Mouse (Mus musculus) cortical plate, adult 2 months (tissue): Measurements from ENCODE around the gene Pbx2. TPM values are rescaled to one million over a fixed set of nuclear protein-coding genes. Genes with fewer than 3 reads are reported as not detected.

Experiments
- H3K27ac ChIP-seq: fragments of 200-500 bp; 2 replicates; pipeline ENCODE4 v1.5.1; 2012; ENCODE audit warnings: low read length, control low read depth, inconsistent platforms; ENCODE audit not compliant: insufficient read depth
- H3K4me1 ChIP-seq: fragments of 200-500 bp; 2 replicates; pipeline ENCODE4 v1.6.1; 2011; ENCODE audit warnings: low read length; ENCODE audit not compliant: control insufficient read depth, insufficient read depth
- H3K4me3 ChIP-seq: fragments of 200-500 bp; 2 replicates; pipeline ENCODE4 v1.5.1; 2011; ENCODE audit warnings: mild to moderate bottlenecking, low read length, control low read depth; ENCODE audit not compliant: insufficient read depth
- CTCF ChIP-seq: fragments of 200-500 bp; IDR thresholded peaks from 2 replicates; pipeline ENCODE4 v1.5.1; 2011; ENCODE audit warnings: mild to moderate bottlenecking, control low read depth, low read length; ENCODE audit not compliant: insufficient read depth; ENCODE audit errors: extremely low read depth
- POLR2A ChIP-seq: fragments of 200-500 bp; IDR thresholded peaks from 2 replicates; pipeline ENCODE4 v1.6.1; 2011; ENCODE audit warnings: mild to moderate bottlenecking, low read length, control low read depth; ENCODE audit not compliant: insufficient read depth; ENCODE audit errors: extremely low read depth
- polyA plus RNA-seq: library from polyadenylated mRNA; depleted of rRNA; stranded (reverse); fragments of >200 nt; gene quantifications from 2 replicates; pipeline ENCODE4 v1.2.3, GENCODE M21; 2012

Gene Pbx2
- polyA plus RNA-seq, 1 experiment, result 66.2 TPM

DNA sequence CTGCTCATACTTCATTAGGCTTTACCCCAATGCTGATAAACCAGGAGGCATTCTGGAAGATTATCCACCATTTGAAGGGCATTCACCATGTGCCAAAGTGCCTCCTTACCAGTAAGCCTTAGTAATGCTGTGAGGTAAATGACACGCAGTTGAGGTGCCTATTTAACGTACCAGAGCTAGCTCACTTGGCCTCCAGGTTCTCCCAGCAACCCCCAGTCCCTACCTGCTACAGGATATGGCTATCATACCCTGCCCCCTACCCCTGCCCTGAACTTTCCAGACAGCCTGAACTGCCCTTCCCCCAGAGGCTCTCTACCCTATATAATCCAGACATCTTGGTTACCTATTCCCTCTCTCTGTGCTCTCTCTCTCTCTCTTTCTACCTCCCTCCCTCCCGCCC lies 2.3 kb upstream of the Pbx2 start:
- TF ChIP-seq CTCF (no peak), POLR2A (no peak)
- peaks cover 5% of the 10 kb centered on the region for H3K4me1 ChIP-seq

GRCm38 (mm10) chr17:34589206-34589605 lies 1.9 kb upstream of the Pbx2 start:
- H3K27ac ChIP-seq, result no peak overlapping the region
- H3K4me1 ChIP-seq, result peaks cover 5% of the 10 kb centered on the region
- no peak overlapping the region for H3K4me3 ChIP-seq
- TF ChIP-seq CTCF, result no peak
- TF ChIP-seq POLR2A, result no peak

More for the DNA sequence above, 2.3 kb upstream of the Pbx2 start:
- H3K4me3 ChIP-seq, result no peak overlapping the region
- no peak overlapping the region for H3K27ac ChIP-seq

- H3K27ac ChIP-seq, result peak within 1 kb of the TSS; percentile 53; the same call in 1 of the 2 replicates
- no peak for TF ChIP-seq POLR2A
- no peak for TF ChIP-seq CTCF
- H3K4me3 ChIP-seq, result no peak within 1 kb of the TSS
- peaks cover 5% of the 10 kb centered on the region for H3K4me1 ChIP-seq
Observed at GRCm38 (mm10) chr17:34589681-34590101, 1.4 kb upstream of the Pbx2 start, which contains the start of gene Gpsm3. TSS of gene Gpsm3 (plus strand) at chr17:34589806.

DNA sequence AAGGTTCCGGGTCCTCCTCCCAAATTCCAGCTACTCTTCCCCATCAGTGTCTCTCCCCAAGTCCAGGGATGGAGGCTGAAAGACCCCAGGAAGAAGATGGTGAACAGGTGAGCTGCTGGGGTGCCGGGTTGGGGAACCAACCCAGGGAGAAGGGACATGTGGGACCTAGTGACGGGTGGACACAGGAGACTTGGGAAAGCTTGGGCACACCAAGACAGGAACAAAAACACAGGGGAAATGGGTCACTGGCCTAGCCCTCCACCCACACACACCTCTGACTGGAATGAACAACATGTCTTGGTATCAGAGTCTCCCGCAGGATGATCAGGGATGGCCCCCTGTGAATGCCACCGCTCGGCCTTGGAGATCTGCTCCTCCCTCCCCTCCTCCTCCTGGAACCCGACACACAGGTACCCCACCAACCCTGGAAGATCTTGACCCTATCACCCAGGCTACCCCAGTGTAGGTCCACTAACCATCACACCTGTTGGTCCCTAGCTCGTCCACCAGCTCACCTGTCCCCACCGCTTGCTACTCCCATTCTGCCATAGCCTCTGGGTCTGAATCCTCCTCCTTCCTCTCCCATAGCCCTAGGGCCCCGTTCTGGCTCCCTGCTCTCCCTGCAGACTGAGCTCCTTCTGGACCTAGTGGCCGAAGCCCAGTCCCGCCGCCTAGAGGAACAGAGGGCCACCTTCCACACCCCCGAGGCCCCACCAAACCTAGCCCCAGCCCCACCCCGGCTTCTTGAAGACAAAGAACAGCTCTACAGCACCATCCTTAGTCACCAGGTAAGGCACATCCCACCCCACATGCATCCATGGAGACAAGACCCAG lies 695 bp upstream of the Pbx2 start:
- H3K4me1 ChIP-seq, result peaks cover 5% of the 10 kb centered on the region
- peak overlapping the region; percentile 53; the same call in 1 of the 2 replicates for H3K27ac ChIP-seq
- TF ChIP-seq POLR2A (no peak), CTCF (no peak)
- H3K4me3 ChIP-seq, result no peak overlapping the region

- TF ChIP-seq POLR2A (peak; percentile 73; the same call in 1 of the 2 replicates), CTCF (no peak)
- Histone ChIP-seq H3K4me1 (peaks cover 2% of the 10 kb centered on the region), H3K4me3 (peak overlapping the region; percentile 58), H3K27ac (peak overlapping the region; percentile 98)
Observed at GRCm38 (mm10) chr17:34591994-34592375, 919 bp downstream of the Pbx2 start.

- H3K4me1 ChIP-seq, result peaks cover 2% of the 10 kb centered on the region
Observed at GRCm38 (mm10) chr17:34592581-34593549, 1.8 kb downstream of the Pbx2 start.

GRCm38 (mm10) chr17:34593752-34594525 lies 2.9 kb downstream of the Pbx2 start:
- TF ChIP-seq CTCF (no peak), POLR2A (no peak)
- Histone ChIP-seq H3K4me1 (no peaks in the 10 kb centered on the region; the same call in 1 of the 2 replicates), H3K27ac (no peak overlapping the region), H3K4me3 (peak overlapping the region; percentile 58)

More at GRCm38 (mm10) chr17:34592581-34593549, 1.8 kb downstream of the Pbx2 start:
- 0 out of 2 replicates have a peak overlapping the region, but pooled peaks have one; percentile 6 for H3K27ac ChIP-seq
- 0 out of 2 replicates have a peak, but pooled peaks have one; percentile 23 for TF ChIP-seq POLR2A
- TF ChIP-seq CTCF, result no peak
- peak overlapping the region; percentile 58 for H3K4me3 ChIP-seq

GRCm38 (mm10) chr17:34596098-34596497 lies 5.0 kb downstream of the Pbx2 start:
- no peak overlapping the region for H3K4me3 ChIP-seq
- TF ChIP-seq POLR2A (no peak), CTCF (no peak)
- no peak overlapping the region for H3K27ac ChIP-seq
- no peaks in the 10 kb centered on the region; the same call in 1 of the 2 replicates for H3K4me1 ChIP-seq

DNA sequence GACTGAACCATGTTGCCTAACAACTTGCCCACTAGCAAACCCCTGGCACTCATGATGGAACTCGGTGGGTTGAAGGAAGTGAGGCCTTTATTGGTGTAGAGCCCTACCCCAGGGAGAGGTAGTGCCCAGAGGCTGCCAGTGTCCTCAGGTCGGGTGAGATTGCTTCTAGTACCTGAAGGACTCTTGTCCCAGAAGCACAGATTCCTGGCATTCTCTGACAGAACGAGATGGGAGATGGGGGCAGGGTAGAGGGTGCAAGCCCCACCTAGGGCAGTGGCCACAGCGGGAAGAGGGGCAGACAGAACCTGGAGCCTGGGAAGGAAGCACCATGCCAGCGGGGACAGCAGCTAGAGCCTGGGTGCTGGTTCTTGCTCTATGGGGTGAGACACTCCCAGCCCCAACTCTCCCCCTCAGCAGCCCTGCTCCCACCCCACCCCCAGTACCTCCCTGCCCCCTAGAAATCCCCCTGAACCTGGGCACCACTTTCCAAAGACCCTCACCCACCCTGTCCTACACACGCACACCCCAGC lies 6.6 kb downstream of the Pbx2 start, which contains the start of gene Ager:
Ager (plus strand) TSS at position 297 of the 530 bp plus-strand sequence.
- H3K4me1 ChIP-seq, result no peaks in the 10 kb centered on the region
- no peak within 1 kb of the TSS for H3K27ac ChIP-seq
- TF ChIP-seq CTCF (no peak), POLR2A (peak; percentile 31; the same call in 1 of the 2 replicates)
- no peak within 1 kb of the TSS for H3K4me3 ChIP-seq
